Mouse (Mus musculus): Measurements from ENCODE around the gene Tmem259. TPM values are rescaled to one million over a fixed set of nuclear protein-coding genes. Genes with fewer than 3 reads are reported as not detected.
A peak's percentile ranks its signal among the peaks of the same experiment; 100 is the strongest.

Tmem259 gene
- total RNA-seq, 1 experiment, result 127 TPM

- H3K27ac ChIP-seq (ENCODE audit: insufficient read depth, low read depth, low read length, poor library complexity, severe bottlenecking), result no peak overlapping the region
- peaks cover 14% of the 10 kb centered on the region; the same call in 1 of the 2 replicates for H3K36me3 ChIP-seq (ENCODE audit: control insufficient read depth, insufficient read depth, low read length, poor library complexity, severe bottlenecking)
- TF ChIP-seq CHD2 (IDR thresholded peaks at IDR 0.05; ENCODE audit: low read depth, low read length) (no peak), HCFC1 (IDR thresholded peaks at IDR 0.05; ENCODE audit: borderline replicate concordance, insufficient read depth, low read length) (no peak), ZNF384 (IDR thresholded peaks at IDR 0.05; ENCODE audit: low read depth, low read length) (no peak), MAFK (IDR thresholded peaks at IDR 0.05; ENCODE audit: insufficient read depth, low read depth, low read length) (no peak), ZC3H11A (IDR thresholded peaks at IDR 0.05; ENCODE audit: borderline replicate concordance, low read depth, low read length) (no peak)
- no peak for DNase-seq (ENCODE audit: low read depth, low spot score)
- no peak overlapping the region for H3K4me3 ChIP-seq (ENCODE audit: insufficient read depth in 1 of 2, low read depth in 1 of 2, low read length in 2 of 2, poor library complexity in 1 of 2, severe bottlenecking in 1 of 2)
- no peak overlapping the region for H3K9ac ChIP-seq (ENCODE audit: insufficient read depth, low read depth, low read length, poor library complexity, severe bottlenecking)
- peaks cover 0 to 11% of the 10 kb centered on the region in 2 experiments; a peak in 1 of 4 replicates for H3K4me1 ChIP-seq (ENCODE audit: control insufficient read depth in 2 of 2, insufficient read depth in 2 of 2, low read length in 2 of 2, poor library complexity in 1 of 2)
- no peaks in the 10 kb centered on the region for H3K9me3 ChIP-seq (ENCODE audit: control insufficient read depth, insufficient read depth, low read depth, low read length)
- in situ Hi-C loops (cut with MboI; ENCODE audit: low sequenced_read_pairs in 2 of 2, unreplicated experiment in 2 of 2), result loop anchor here in 1 of 2 experiments (25.0 kb wide), 1 partner anchor 117 kb away; the partner anchor contains the start of genes Sbno2 and Stk11
Observed at GRCm38 (mm10) chr10:79995636-79996035, 11.5 kb upstream of the Tmem259 start.

GRCm38 (mm10) chr10:79994397-79995115 lies 10.4 kb upstream of the Tmem259 start:
- Histone ChIP-seq H3K36me3 (ENCODE audit: control insufficient read depth, insufficient read depth, low read length, poor library complexity, severe bottlenecking) (peaks cover 14% of the 10 kb centered on the region; the same call in 1 of the 2 replicates), H3K9ac (ENCODE audit: insufficient read depth, low read depth, low read length, poor library complexity, severe bottlenecking) (no peak overlapping the region), H3K4me3 (ENCODE audit: insufficient read depth in 1 of 2, low read depth in 1 of 2, low read length in 2 of 2, poor library complexity in 1 of 2, severe bottlenecking in 1 of 2) (no peak overlapping the region), H3K27ac (ENCODE audit: insufficient read depth, low read depth, low read length, poor library complexity, severe bottlenecking) (no peak overlapping the region), H3K4me1 (ENCODE audit: control insufficient read depth in 2 of 2, insufficient read depth in 2 of 2, low read length in 2 of 2, poor library complexity in 1 of 2) (peaks cover 0 to 13% of the 10 kb centered on the region in 2 experiments; a peak in 1 of 4 replicates), H3K9me3 (ENCODE audit: control insufficient read depth, insufficient read depth, low read depth, low read length) (no peaks in the 10 kb centered on the region)
- no peak for DNase-seq (ENCODE audit: low read depth, low spot score)
- in situ Hi-C loops (cut with MboI; ENCODE audit: low sequenced_read_pairs in 2 of 2, unreplicated experiment in 2 of 2), result loop anchor here in 1 of 2 experiments (25.0 kb wide), 1 partner anchor 118 kb away; the partner anchor contains the start of genes Sbno2 and Stk11
- no peak for TF ChIP-seq ZC3H11A (IDR thresholded peaks at IDR 0.05; ENCODE audit: borderline replicate concordance, low read depth, low read length)
- no peak for TF ChIP-seq CHD2 (IDR thresholded peaks at IDR 0.05; ENCODE audit: low read depth, low read length)
- TF ChIP-seq ZNF384 (IDR thresholded peaks at IDR 0.05; ENCODE audit: low read depth, low read length), result no peak
- TF ChIP-seq MAFK (IDR thresholded peaks at IDR 0.05; ENCODE audit: insufficient read depth, low read depth, low read length), result no peak
- no peak for TF ChIP-seq HCFC1 (IDR thresholded peaks at IDR 0.05; ENCODE audit: borderline replicate concordance, insufficient read depth, low read length)

DNA sequence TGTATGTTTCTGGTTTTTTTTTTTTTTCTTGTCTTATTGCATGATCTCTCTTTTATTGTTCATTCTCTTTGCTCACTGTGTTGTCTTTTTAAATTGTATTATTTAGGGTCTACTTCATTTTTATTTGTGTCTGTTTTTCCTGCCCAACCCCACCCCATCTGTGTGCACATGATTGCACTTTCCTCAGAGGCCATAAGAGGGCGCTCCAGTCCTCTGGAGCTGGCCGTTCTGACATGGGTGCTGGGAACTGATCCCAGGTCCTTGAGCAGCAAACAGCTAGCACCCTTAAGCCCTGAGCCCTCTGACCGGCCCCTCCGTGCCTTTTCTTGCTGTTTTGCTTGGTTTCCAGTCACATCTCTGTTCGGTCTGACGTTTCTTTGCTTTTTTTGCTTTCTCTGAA lies 7.4 kb upstream of the Tmem259 start:
- Histone ChIP-seq H3K27ac (ENCODE audit: insufficient read depth, low read depth, low read length, poor library complexity, severe bottlenecking) (no peak overlapping the region), H3K9ac (ENCODE audit: insufficient read depth, low read depth, low read length, poor library complexity, severe bottlenecking) (no peak overlapping the region), H3K4me3 (ENCODE audit: insufficient read depth in 1 of 2, low read depth in 1 of 2, low read length in 2 of 2, poor library complexity in 1 of 2, severe bottlenecking in 1 of 2) (no peak overlapping the region), H3K36me3 (ENCODE audit: control insufficient read depth, insufficient read depth, low read length, poor library complexity, severe bottlenecking) (peaks cover 14% of the 10 kb centered on the region; the same call in 1 of the 2 replicates), H3K4me1 (ENCODE audit: control insufficient read depth in 2 of 2, insufficient read depth in 2 of 2, low read length in 2 of 2, poor library complexity in 1 of 2) (peaks cover 6 to 14% of the 10 kb centered on the region in 2 experiments), H3K9me3 (ENCODE audit: control insufficient read depth, insufficient read depth, low read depth, low read length) (no peaks in the 10 kb centered on the region)
- TF ChIP-seq ZNF384 (IDR thresholded peaks at IDR 0.05; ENCODE audit: low read depth, low read length) (0 out of 2 replicates have a peak, but pooled peaks have one; percentile 14), CHD2 (IDR thresholded peaks at IDR 0.05; ENCODE audit: low read depth, low read length) (no peak), ZC3H11A (IDR thresholded peaks at IDR 0.05; ENCODE audit: borderline replicate concordance, low read depth, low read length) (0 out of 2 replicates have a peak, but pooled peaks have one; percentile 14), MAFK (IDR thresholded peaks at IDR 0.05; ENCODE audit: insufficient read depth, low read depth, low read length) (no peak), HCFC1 (IDR thresholded peaks at IDR 0.05; ENCODE audit: borderline replicate concordance, insufficient read depth, low read length) (no peak)
- in situ Hi-C loops (cut with MboI; ENCODE audit: low sequenced_read_pairs in 2 of 2, unreplicated experiment in 2 of 2), result loop anchor here in 1 of 2 experiments (25.0 kb wide), 1 partner anchor 121 kb away; the partner anchor contains the start of genes Sbno2 and Stk11
- DNase-seq (ENCODE audit: low read depth, low spot score), result no peak

DNA sequence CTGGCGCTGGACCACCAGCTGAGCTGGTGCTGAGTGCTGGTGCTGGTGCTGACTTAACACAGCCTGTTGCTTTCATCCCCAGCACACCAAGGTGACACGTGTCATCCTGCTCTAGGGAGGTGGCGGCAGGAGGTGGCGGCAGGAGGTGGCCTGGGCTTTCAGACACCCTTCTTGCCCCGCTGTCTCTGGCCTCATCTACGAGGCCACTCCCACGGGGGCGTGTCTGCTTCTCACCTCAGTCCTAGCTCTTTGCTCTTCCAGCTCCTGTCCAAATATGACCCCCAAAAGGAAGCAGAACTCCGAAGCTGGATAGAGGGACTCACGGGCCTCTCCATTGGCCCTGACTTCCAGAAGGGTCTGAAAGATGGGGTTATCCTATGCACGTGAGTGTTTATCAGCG lies 7.0 kb upstream of the Tmem259 start:
- Histone ChIP-seq H3K36me3 (ENCODE audit: control insufficient read depth, insufficient read depth, low read length, poor library complexity, severe bottlenecking) (peaks cover 14% of the 10 kb centered on the region; the same call in 1 of the 2 replicates), H3K9ac (ENCODE audit: insufficient read depth, low read depth, low read length, poor library complexity, severe bottlenecking) (no peak overlapping the region), H3K9me3 (ENCODE audit: control insufficient read depth, insufficient read depth, low read depth, low read length) (no peaks in the 10 kb centered on the region), H3K4me3 (ENCODE audit: insufficient read depth in 1 of 2, low read depth in 1 of 2, low read length in 2 of 2, poor library complexity in 1 of 2, severe bottlenecking in 1 of 2) (no peak overlapping the region), H3K4me1 (ENCODE audit: control insufficient read depth in 2 of 2, insufficient read depth in 2 of 2, low read length in 2 of 2, poor library complexity in 1 of 2) (peaks cover 6 to 16% of the 10 kb centered on the region in 2 experiments), H3K27ac (ENCODE audit: insufficient read depth, low read depth, low read length, poor library complexity, severe bottlenecking) (no peak overlapping the region)
- in situ Hi-C loops (cut with MboI; ENCODE audit: low sequenced_read_pairs in 2 of 2, unreplicated experiment in 2 of 2), result loop anchor here in 1 of 2 experiments (25.0 kb wide), 1 partner anchor 121 kb away; the partner anchor contains the start of genes Sbno2 and Stk11
- no peak for DNase-seq (ENCODE audit: low read depth, low spot score)
- TF ChIP-seq ZNF384 (IDR thresholded peaks at IDR 0.05; ENCODE audit: low read depth, low read length) (no peak), MAFK (IDR thresholded peaks at IDR 0.05; ENCODE audit: insufficient read depth, low read depth, low read length) (no peak), CHD2 (IDR thresholded peaks at IDR 0.05; ENCODE audit: low read depth, low read length) (no peak), HCFC1 (IDR thresholded peaks at IDR 0.05; ENCODE audit: borderline replicate concordance, insufficient read depth, low read length) (no peak), ZC3H11A (IDR thresholded peaks at IDR 0.05; ENCODE audit: borderline replicate concordance, low read depth, low read length) (no peak)

Measured in ES-E14 (cell line).